Mouse (Mus musculus) megakaryocyte, embryonic 14.5 days (primary cell): ENCODE results near the gene Olfr51. TPM values are rescaled to one million over a fixed set of nuclear protein-coding genes. Genes with fewer than 3 reads are reported as not detected.
A peak's percentile ranks its signal among the peaks of the same experiment; 100 is the strongest.
"Not testable (repeated sequence)": the region's sequence is repeated elsewhere in the genome, so short reads cannot be mapped to it uniquely, and the experiment has no call there.

Experiments
- H3K27me3 ChIP-seq: replicated peaks from 2 replicates; pipeline ENCODE3; 2012; ENCODE audit warnings: inconsistent platforms
- H3K36me3 ChIP-seq: replicated peaks from 2 replicates; pipeline ENCODE3; 2012; ENCODE audit warnings: low read length, inconsistent platforms, mixed read lengths
- H3K4me1 ChIP-seq: 2 replicates; pipeline ENCODE4 v1.6.1; 2012; ENCODE audit warnings: inconsistent platforms
- H3K4me3 ChIP-seq: replicated peaks from 2 replicates; pipeline ENCODE3; 2012; ENCODE audit warnings: moderate library complexity, mild to moderate bottlenecking, inconsistent platforms
- H3K9me3 ChIP-seq: 2 replicates; pipeline ENCODE4 v1.6.1; 2012; ENCODE audit warnings: inconsistent platforms
- FLI1 ChIP-seq: IDR thresholded peaks from 2 replicates; pipeline ENCODE4 v1.6.1; 2012; ENCODE audit warnings: low read length, inconsistent platforms, mixed read lengths
- GATA1 ChIP-seq: IDR thresholded peaks from 3 replicates; pipeline ENCODE4 v1.6.1; 2012; ENCODE audit warnings: mixed read lengths, low read length, inconsistent platforms, borderline replicate concordance
- polyA plus RNA-seq: library from polyadenylated mRNA; stranded (reverse); fragments of >175 nt; gene quantifications from 2 replicates; pipeline ENCODE4 v1.2.3, GENCODE M21; 2012; ENCODE audit warnings: low replicate concordance; ENCODE audit not compliant: insufficient read depth

Gene Olfr51
- polyA plus RNA-seq = not detected in 2 replicates

GRCm38 (mm10) chr11:51003296-51003695 is at the start of gene Olfr51:
TSS of gene Olfr51 (plus strand) at chr11:51003596.
- TF ChIP-seq FLI1 (no peak), GATA1 (no peak)
- Histone ChIP-seq H3K27me3 (no peaks in the 10 kb centered on the region), H3K36me3 (no peaks in the 10 kb centered on the region), H3K4me1 (no peaks in the 10 kb centered on the region), H3K9me3 (peaks cover 6% of the 10 kb centered on the region; the same call in 1 of the 2 replicates), H3K4me3 (no peak within 1 kb of the TSS)

- H3K9me3 ChIP-seq = peaks cover 43% of the 10 kb centered on the region
- H3K27me3 ChIP-seq = no peaks in the 10 kb centered on the region
Measured at GRCm38 (mm10) chr11:50953665-50954064, 49.7 kb upstream of the Olfr51 start, which contains the start of gene Prop1. TSS of gene Prop1 (minus strand) at chr11:50953765.

GRCm38 (mm10) chr11:50964886-50965285 is 38.5 kb upstream of the Olfr51 start:
- H3K27me3 ChIP-seq = no peaks in the 10 kb centered on the region
- no peaks in the 10 kb centered on the region for H3K4me1 ChIP-seq
- no peaks in the 10 kb centered on the region for H3K36me3 ChIP-seq
- H3K9me3 ChIP-seq = peaks cover 39% of the 10 kb centered on the region
- no peak overlapping the region for H3K4me3 ChIP-seq
- TF ChIP-seq GATA1 = no peak
- TF ChIP-seq FLI1 = no peak

More at GRCm38 (mm10) chr11:50953665-50954064, 49.7 kb upstream of the Olfr51 start, which contains the start of gene Prop1:
- no peaks in the 10 kb centered on the region for H3K4me1 ChIP-seq
- H3K4me3 ChIP-seq = no peak within 1 kb of the TSS
- no peaks in the 10 kb centered on the region for H3K36me3 ChIP-seq
- TF ChIP-seq FLI1 (no peak), GATA1 (no peak)

GRCm38 (mm10) chr11:50966230-50966629 is 37.2 kb upstream of the Olfr51 start, which contains the start of gene Olfr1378:
TSS of gene Olfr1378 (plus strand) at chr11:50966530.
- H3K4me3 ChIP-seq = no peak within 1 kb of the TSS
- peaks cover 35% of the 10 kb centered on the region for H3K9me3 ChIP-seq
- no peak for TF ChIP-seq GATA1
- no peak for TF ChIP-seq FLI1
- H3K4me1 ChIP-seq = no peaks in the 10 kb centered on the region
- no peaks in the 10 kb centered on the region for H3K27me3 ChIP-seq
- H3K36me3 ChIP-seq = no peaks in the 10 kb centered on the region

- peaks cover 38% of the 10 kb centered on the region for H3K9me3 ChIP-seq
Measured at GRCm38 (mm10) chr11:50977216-50977615, 26.2 kb upstream of the Olfr51 start.

GRCm38 (mm10) chr11:50981667-50982066 is 21.7 kb upstream of the Olfr51 start, which contains the start of gene Olfr1377:
TSS of gene Olfr1377 (plus strand) at chr11:50981967.
- no peaks in the 10 kb centered on the region for H3K27me3 ChIP-seq
- no peak within 1 kb of the TSS for H3K4me3 ChIP-seq
- TF ChIP-seq GATA1 = no peak
- TF ChIP-seq FLI1 = no peak
- peaks cover 32% of the 10 kb centered on the region for H3K9me3 ChIP-seq
- H3K4me1 ChIP-seq = no peaks in the 10 kb centered on the region
- no peaks in the 10 kb centered on the region for H3K36me3 ChIP-seq

More at GRCm38 (mm10) chr11:50977216-50977615, 26.2 kb upstream of the Olfr51 start:
- Histone ChIP-seq H3K4me3 (no peak overlapping the region), H3K27me3 (no peaks in the 10 kb centered on the region), H3K4me1 (no peaks in the 10 kb centered on the region), H3K36me3 (no peaks in the 10 kb centered on the region)
- TF ChIP-seq GATA1 (no peak), FLI1 (no peak)

- Histone ChIP-seq H3K36me3 (no peaks in the 10 kb centered on the region), H3K9me3 (peaks cover 9% of the 10 kb centered on the region; the same call in 1 of the 2 replicates), H3K4me1 (no peaks in the 10 kb centered on the region), H3K4me3 (no peak overlapping the region), H3K27me3 (no peaks in the 10 kb centered on the region)
- TF ChIP-seq GATA1 (no peak), FLI1 (no peak)
Measured at GRCm38 (mm10) chr11:51011821-51012220, 8.4 kb downstream of the Olfr51 start.

- peaks cover 9% of the 10 kb centered on the region; the same call in 1 of the 2 replicates for H3K9me3 ChIP-seq
- no peaks in the 10 kb centered on the region for H3K36me3 ChIP-seq
- TF ChIP-seq FLI1 (no peak), GATA1 (no peak)
- H3K4me3 ChIP-seq = peak within 1 kb of the TSS; percentile 59
- H3K27me3 ChIP-seq = no peaks in the 10 kb centered on the region
- H3K4me1 ChIP-seq = no peaks in the 10 kb centered on the region
Measured at GRCm38 (mm10) chr11:51013936-51014335, 10.5 kb downstream of the Olfr51 start, which contains the start of gene Olfr54. TSS of gene Olfr54 (plus strand) at chr11:51014236.

- TF ChIP-seq FLI1 (no peak), GATA1 (no peak)
- Histone ChIP-seq H3K9me3 (peaks cover 2% of the 10 kb centered on the region; the same call in 1 of the 2 replicates), H3K27me3 (no peaks in the 10 kb centered on the region), H3K36me3 (no peaks in the 10 kb centered on the region), H3K4me3 (no peak overlapping the region), H3K4me1 (no peaks in the 10 kb centered on the region)
Measured at GRCm38 (mm10) chr11:51016341-51016740, 12.9 kb downstream of the Olfr51 start.

GRCm38 (mm10) chr11:51026811-51027210 is 23.4 kb downstream of the Olfr51 start:
- not testable (repeated sequence) for H3K9me3 ChIP-seq, H3K4me1 ChIP-seq, H3K27me3 ChIP-seq, H3K4me3 ChIP-seq, H3K36me3 ChIP-seq

- not testable (repeated sequence) for H3K36me3 ChIP-seq, H3K4me3 ChIP-seq, H3K4me1 ChIP-seq, H3K27me3 ChIP-seq, H3K9me3 ChIP-seq
Measured at GRCm38 (mm10) chr11:51029381-51029780, 26.0 kb downstream of the Olfr51 start.
